Mouse (Mus musculus) erythroblast, embryonic 14.5 days (primary cell): Measurements from ENCODE around the gene Yjefn3.

Experiments used
- GATA1 ChIP-seq: IDR thresholded peaks from 2 replicates; pipeline ENCODE4 v1.6.1; 2012; ENCODE audit warnings: low read length, inconsistent platforms, mixed read lengths
- TAL1 ChIP-seq: IDR thresholded peaks from 3 replicates; pipeline ENCODE4 v1.6.1; 2012; ENCODE audit warnings: low read length, inconsistent platforms, mixed read lengths

GRCm38 (mm10) chr8:69901484-69902162, 889 bp downstream of the Yjefn3 start:
- TF ChIP-seq TAL1 (no peak), GATA1 (no peak)
